Mouse (Mus musculus) kidney, postnatal 14 days (tissue): ENCODE data around the gene Eif4b.
A peak's percentile ranks its signal among the peaks of the same experiment; 100 is the strongest.

Experiments used
- DNase-seq: peaks from one replicate; pipeline ENCODE4 v3.0.0; 2022; ENCODE audit warnings: mixed read lengths

The Eif4b gene

DNA sequence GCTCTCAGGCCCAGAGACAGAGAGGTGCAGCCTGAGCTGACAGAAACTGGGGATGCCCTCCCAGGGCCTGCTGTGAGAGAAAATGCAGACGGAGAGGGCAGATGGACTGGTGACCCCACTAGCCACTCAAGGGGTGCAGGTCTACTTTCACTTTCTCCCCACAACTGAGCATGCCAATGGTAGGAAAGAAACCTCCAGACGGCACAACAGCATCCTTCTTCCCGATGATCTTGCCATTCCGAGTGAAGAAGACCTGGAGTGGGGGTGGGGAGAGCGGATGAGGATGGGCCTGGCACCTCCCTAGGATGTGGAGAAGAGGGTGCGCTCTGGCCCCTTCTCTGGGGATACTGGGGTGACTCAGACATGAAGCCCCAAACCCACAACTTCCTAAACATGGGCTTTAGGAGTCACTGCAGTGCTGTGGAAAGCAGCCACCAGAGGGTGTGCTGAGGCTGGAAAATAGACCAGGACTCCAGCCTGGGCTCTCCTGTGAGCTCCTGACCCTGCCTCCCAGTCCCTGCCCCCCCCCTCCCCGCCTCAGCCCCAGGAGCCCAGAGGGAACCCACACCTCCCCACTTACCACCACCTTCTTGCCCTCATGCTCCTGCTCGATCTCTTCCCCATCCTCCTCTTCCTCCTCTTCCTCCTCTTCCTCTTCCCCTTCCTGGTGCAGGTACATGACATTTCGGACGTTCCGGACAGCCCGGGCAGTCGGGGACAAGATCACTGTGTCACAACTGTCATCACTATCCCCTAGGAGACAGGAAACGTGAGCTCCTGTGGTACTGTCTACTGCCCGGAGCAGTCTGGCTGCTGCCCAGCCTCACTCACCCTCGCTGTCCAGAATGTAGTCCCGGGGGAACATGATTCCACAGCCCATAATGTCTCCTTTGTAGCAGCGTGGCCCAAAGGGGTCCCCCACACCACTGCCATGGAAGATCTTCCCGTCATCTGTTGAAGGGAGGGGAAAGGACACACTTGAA, 44.2 kb downstream of the Eif4b start:
- peak; percentile 71 for DNase-seq

DNA sequence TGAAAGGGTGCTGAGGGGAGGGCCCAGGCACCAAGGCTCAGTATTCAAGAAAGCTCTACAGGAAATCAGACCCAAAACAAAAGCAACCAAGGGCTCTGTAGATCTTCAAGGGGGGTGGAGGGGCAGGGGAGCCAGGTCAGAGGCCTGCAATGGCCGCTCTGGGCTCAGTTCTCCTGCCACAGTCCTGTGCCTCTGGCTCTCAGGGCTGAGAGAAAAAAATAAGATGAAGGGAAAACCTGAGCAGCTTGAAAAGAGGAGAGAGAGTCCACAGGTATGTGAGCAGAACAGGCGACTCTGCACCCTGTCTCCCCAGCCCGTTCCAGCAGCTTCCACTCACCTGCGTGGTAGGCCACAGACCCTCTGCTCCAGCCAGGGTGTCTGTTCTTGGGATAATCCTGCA, 45.0 kb downstream of the Eif4b start:
- DNase-seq = no peak

DNA sequence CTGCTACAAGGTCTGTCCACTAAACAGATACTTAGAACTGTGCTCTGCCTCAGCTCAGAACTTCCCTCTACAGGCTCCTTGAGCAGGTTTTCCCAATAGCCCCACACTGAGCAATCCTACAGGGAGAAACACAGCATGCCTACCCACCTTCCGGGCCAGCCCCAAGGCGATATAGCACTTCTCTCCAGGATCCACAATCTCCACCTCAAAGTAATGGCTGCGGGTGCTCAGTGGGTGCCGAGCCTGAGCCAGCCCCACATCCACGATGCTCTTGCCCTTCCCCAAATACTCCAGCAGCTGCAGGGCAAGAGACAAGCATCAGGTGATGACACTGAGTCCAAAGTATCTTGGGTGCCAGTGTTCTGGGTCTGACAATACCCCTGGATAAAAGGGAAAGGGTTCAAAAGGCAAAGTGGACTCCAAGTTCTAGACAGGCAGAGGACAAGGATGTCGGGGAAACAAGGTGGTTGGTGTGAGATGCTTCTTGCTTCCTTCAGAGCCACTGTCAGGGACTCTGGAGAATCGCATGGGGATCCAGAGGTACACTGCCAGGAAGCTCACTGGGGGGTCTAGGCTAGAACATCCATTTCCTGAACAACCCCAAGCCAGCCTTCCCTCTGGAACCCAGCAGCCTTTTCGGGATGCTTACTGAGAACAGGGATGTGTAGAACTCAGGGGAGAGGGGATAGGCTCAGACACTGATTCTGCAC, 45.7 kb downstream of the Eif4b start:
- no peak for DNase-seq

DNA sequence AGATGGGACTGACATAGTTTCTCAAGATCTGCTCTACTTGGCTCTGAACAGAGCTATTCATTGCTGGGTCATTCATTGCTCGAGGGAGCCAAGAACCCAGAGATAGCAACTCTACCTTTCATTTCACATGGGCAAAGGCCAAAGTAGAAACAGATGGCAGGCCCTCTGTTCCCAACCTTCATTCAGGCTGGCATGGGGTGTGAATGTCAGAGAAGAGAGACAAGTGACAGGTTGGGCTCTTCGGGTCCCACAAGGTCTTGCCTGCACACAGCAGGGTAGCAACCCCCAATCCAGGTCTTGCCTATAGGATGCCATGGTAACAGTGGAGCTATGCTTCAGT, 46.2 kb downstream of the Eif4b start:
- no peak for DNase-seq

DNA sequence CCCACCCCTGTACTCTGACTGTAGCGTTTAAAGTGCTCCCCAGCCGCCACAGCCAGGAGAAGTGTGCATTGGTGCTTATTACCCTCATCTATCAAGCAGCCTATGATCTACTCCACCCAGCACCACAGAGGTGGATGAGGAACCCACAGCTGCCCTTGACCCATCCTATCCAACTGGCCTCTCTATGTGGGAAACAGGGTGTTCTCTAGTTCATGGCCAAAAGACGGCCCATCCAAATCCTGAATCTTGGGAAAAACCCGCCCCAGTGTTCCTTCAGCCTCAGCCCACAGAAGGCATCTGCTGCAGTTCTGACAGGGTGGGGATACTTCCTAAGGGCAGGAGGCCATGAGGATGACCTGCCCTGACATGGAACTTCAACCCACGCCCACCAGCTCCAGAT, 47.0 kb downstream of the Eif4b start:
- DNase-seq = no peak

DNA sequence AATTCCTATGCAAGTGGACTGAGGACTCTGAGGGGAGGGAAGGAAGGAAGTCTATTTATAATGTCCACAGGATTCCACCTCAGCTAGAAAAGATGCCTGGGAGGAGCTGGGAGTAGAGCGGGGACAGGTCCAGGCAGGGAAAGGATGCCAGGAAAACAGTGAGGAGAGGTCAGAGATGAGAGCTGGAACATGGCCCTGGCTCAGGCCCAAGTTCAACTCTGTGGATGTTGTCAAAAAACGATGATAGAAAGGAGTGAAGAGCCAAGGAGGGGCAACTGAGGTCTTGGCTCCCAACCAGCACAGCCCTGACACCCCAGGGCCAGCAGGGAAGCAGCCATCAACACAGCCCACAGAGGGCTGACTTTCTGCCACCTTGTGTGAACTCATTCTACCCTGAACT, 52.7 kb downstream of the Eif4b start:
- peak; percentile 87 for DNase-seq

DNA sequence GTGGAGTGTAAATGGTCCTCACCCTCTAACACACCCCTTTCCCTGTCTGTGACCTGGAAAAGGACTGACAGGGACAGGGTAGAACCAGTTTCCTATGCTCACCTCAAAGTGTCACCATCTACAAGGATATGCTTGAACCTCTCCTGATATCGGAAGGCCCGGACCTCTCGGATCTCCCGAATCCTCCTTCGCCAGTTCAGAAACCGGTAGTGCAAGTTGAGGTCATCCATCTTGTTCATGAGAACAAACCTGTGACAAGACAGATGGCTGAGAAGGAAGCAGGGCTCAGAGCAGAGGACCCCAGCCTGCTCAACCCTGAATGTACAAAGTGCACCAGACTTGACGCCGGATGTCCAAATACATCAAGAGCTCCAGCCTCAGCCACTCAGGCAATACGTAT, 59.7 kb downstream of the Eif4b start:
- DNase-seq = peak; percentile 40

DNA sequence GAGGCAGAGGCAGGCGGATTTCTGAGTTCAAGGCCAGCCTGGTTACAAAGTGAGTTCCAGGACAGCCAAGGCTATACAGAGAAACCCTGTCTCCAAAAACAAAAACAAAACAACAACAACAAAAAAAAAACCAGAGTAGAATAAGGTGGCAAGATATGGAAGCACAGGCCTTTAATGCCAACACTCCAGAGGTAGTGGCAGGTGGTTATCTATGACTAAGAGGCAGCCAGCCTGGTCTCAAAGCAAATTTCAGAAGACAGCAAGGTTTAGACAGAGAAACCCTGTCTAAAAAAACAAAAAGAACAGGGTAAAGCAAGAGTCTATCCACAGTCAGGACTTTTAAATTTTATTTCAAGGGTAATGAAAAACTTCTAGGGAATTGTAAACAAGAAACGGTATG, 61.1 kb downstream of the Eif4b start:
- no peak for DNase-seq

DNA sequence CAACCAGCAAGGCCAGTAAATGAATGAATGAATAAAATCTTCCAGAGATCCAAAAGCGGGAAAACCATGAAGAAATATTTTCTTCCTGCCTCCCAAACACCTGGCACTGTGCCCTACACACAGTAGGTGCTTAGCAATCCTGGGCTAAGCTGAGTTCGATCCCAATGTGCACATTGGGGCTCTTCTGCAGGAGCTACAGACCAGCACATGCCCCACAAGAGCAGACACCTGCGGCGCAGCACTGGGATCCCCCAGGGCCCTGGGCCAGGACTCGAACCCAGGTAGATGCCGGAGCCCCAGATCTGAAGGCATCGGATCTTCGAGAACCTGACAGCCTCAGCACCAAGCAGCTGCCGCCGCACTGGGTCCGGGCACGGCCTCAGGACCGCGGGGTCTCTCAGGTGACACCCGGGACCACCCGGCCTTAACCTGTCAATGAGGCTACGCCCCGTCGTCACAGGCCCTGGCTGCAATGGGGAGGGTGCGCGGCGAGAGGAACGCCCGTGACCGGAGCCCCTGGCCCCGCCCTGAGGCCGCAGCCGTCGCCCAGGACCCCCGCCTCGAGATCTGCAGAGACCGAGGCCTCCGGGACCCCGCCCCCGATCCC, 62.1 kb downstream of the Eif4b start:
- DNase-seq = no peak

DNA sequence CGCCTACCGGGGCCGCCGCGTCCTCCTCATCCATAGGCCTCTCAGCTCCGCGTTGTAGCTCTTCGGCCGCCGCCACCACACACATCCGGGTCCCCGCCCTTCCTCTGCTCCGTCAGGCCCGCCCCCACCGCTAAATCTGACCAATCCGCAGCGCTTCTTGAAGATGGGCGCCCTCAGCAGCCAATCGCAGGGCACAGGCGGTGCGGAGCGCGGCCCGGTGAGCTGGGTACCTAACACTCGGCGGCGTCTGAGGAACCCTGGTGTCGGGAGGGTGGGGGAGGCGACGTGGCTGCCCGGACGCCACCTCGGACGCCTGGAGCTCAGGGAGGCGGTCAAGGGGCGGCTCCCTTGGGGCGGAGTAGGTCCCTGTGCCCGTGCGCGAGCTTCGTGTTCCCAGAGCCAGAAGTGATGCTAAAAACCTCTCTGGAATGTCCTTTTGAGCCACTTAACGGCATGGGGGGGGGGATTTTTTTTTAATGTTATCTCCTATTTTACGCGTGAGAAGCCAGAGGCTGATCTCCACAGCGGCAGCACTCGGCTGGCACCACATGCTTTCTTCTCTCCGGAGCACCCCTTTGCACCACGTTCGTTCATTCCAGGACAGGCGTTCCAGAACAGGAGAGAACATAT, 62.7 kb downstream of the Eif4b start, which contains the start of gene Spryd3:
Gene Spryd3, minus strand, starts transcription at position 106 of the 630 bp plus-strand sequence.
- peak; percentile 98 for DNase-seq

DNA sequence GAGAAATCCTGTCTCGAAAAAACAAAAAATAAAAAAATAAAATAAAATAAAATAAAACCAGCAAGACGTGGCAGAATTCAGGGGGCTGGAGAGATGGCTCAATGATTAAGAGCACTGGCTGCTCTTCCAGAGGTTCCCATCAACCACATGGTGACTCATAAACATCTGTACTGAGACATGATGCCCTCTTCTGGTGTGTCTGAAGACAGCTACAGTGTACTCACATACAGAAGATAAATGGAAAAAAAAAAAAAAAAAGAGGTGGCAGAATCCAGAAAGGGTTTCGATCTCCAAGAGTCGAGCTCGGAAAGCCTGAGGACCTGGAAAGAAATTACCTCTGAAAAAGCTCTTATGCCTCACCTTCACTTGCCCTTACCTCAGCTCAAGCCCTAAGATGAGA, 67.5 kb downstream of the Eif4b start:
- no peak for DNase-seq

DNA sequence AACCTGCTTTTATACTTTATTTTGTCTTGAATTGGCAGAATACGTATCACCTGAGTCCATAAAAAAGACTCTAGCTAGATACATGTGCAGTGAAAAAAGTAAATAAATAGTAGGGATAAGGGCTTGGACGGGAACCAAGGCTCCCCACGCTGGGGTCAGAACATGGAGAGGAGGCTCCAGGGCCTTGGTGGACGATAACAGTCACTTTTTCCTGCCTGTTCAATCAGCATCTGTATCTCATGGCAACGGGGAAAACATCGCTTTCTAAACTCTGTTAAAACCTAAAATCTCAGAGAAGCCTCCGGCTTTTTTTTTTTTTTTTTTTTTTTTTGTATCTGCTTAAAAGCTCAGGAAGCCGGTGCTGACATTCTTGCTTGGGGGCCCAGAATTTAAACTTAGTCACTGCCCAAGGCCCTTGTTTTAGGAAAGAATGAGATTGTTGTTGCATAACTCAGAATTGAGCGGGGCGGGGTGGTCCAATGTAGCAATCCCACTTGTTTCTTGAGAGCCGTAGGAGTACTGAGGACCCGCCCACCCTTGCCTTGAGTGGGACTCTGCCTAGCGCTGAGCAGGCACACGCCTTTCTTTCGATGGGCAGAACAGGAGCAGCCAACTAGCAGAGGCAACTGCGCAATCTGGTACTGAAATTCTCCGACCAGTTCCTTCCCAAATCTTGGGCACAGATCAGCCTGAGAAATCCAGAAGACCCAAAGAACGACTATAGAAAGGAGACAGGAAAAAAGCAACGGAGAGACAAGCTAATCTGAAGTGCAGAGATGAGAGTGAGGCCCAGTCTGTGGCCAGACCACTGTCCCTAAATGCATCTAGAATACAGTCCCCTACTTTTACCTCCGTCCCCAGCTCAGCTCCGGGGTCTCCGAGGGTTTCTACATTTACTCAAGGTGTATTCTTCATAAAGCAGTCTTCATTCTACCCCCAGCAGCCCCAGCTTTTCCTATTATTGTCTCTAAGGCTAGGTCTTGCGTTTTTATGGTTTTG, 69.6 kb downstream of the Eif4b start:
- no peak for DNase-seq

DNA sequence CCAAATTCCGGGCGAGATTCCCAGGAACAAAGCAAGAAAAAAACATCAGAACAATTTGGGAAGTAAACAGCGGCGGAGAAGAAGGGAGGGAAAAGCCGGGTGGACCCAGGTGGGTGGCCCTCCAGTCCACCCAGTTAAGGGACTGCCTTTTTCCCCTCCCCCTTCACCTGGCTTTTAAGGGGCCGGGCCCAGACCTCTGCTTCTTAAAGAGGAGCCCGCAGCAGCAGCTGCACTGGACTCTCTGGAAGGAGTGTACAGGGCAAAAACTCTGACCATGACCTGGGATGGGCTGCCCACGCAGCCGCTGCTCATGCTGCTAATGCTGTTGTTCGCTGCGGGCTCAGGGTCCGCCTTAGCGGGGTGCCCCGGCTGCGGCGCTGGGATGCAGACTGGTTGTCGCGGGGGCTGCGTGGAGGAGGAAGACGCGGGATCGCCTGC, 70.7 kb downstream of the Eif4b start, which contains the start of gene Igfbp6:
Gene Igfbp6, plus strand, starts transcription at position 89 of the 438 bp plus-strand sequence.
- DNase-seq = no peak

DNA sequence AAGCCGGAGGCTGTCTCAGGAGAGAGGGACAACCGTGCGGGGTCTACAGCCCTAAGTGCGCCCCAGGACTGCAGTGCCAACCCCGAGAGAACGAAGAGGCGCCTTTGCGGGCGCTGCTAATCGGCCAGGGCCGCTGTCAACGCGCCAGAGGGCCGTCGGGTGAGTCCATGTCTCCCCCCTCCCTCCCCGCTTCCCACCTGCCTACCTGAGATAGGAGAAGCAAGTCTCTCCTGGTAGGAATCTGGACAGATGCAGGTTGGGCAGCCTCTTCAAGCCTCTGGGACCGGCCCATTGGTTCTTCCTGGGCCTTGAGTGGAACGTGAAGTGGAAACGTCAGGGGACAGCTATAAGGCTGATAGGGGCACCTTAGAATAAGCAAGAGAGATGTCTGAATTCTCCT, 71.2 kb downstream of the Eif4b start:
- no peak for DNase-seq

DNA sequence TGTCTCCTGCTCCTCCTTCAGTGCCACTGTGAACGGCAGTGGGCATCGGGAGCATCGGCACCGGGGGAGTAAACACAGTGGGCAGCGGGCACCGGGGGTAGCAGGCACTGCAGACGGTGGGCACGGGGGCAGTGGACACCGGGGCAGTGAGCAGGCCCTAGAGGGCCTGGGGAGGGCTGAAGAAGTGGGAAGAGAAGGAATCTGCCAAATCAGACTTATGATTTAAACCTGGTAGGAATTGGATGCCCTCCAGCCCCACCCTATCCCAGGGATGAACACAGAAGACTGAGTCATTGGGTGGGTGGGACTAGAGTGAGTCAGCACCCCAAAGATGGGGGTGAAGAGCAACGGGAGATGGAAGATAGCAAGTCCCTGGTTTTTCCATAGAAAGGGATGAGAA, 71.8 kb downstream of the Eif4b start:
- DNase-seq = no peak

DNA sequence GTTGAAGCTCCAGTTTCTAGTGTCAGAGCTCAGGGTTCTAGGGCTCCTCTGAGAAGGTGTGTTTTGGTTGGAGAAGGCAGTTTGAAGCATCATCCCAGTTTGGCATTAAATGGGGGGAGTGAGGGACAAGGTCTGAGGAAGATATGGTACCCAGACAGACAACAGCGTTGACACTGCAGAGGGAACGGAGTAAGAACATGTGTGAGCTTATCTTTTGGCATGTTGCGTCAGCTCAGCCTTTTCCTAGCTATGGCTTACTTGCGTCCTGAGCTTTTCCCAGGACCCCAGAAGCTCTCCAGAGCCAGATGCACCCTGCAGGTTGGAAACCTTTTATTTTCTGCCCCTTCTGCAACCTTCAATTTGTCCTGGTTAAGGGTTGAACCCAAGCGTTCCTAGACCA, 72.5 kb downstream of the Eif4b start:
- no peak for DNase-seq
